Mouse (Mus musculus): ENCODE measurements around the gene Akap6. TPM values are rescaled to one million over a fixed set of nuclear protein-coding genes. Genes with fewer than 3 reads are reported as not detected.

Akap6 gene
- polyA plus RNA-seq (2012; rRNA removed) = 14.5 and 26.0 TPM in 2 replicates

GRCm38 (mm10) chr12:52699146-52699545 lies at the start of gene Akap6:
Akap6 (plus strand) TSS chr12:52699383.
- peak; percentile 98 for DNase-seq (ENCODE audit: low read depth)
- TF ChIP-seq CTCF (IDR thresholded peaks at IDR 0.05; ENCODE audit: borderline replicate concordance, extremely low read depth, insufficient read depth, insufficient read length) (no peak), POLR2A (IDR thresholded peaks at IDR 0.05; ENCODE audit: borderline replicate concordance, extremely low read depth, insufficient read depth, insufficient read length, poor library complexity, severe bottlenecking) (peak; percentile 33; the same call in 1 of the 2 replicates)

- TF ChIP-seq POLR2A (IDR thresholded peaks at IDR 0.05; ENCODE audit: borderline replicate concordance, extremely low read depth, insufficient read depth, insufficient read length, poor library complexity, severe bottlenecking) (no peak), CTCF (IDR thresholded peaks at IDR 0.05; ENCODE audit: borderline replicate concordance, extremely low read depth, insufficient read depth, insufficient read length) (no peak)
- no peak for DNase-seq (ENCODE audit: low read depth)
These were observed 36.0 kb upstream of the Akap6 start for GRCm38 (mm10) chr12:52662907-52663790.

DNA sequence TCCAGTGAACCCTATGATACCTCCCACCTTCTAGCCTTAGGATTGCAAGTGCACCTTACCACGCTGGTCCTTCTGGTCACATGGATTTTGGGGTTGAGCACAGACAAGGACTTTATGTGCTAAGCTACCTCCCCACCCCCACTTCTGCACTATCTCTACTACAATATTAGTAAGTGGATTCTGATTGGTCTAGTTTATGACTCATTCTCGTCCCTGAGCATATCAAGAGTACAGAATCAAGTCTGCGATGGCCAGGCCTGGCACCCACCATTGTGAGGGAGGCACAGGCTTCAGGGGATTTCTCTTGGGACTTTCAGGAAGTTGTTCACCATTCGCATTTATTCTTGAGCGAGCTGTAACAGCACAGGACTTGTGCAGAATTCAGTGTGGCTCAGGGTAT lies 34.2 kb upstream of the Akap6 start:
- TF ChIP-seq CTCF (IDR thresholded peaks at IDR 0.05; ENCODE audit: borderline replicate concordance, extremely low read depth, insufficient read depth, insufficient read length) = no peak
- TF ChIP-seq POLR2A (IDR thresholded peaks at IDR 0.05; ENCODE audit: borderline replicate concordance, extremely low read depth, insufficient read depth, insufficient read length, poor library complexity, severe bottlenecking) = no peak
- DNase-seq (ENCODE audit: low read depth) = no peak

- peak; percentile 87 for DNase-seq (ENCODE audit: low read depth)
These were observed 27.7 kb upstream of the Akap6 start for GRCm38 (mm10) chr12:52671436-52671835.

GRCm38 (mm10) chr12:52671943-52672342 lies 27.2 kb upstream of the Akap6 start:
- DNase-seq (ENCODE audit: low read depth) = no peak
- TF ChIP-seq POLR2A (IDR thresholded peaks at IDR 0.05; ENCODE audit: borderline replicate concordance, extremely low read depth, insufficient read depth, insufficient read length, poor library complexity, severe bottlenecking) = no peak
- TF ChIP-seq CTCF (IDR thresholded peaks at IDR 0.05; ENCODE audit: borderline replicate concordance, extremely low read depth, insufficient read depth, insufficient read length) = no peak

More at GRCm38 (mm10) chr12:52671436-52671835, 27.7 kb upstream of the Akap6 start:
- TF ChIP-seq POLR2A (IDR thresholded peaks at IDR 0.05; ENCODE audit: borderline replicate concordance, extremely low read depth, insufficient read depth, insufficient read length, poor library complexity, severe bottlenecking) (no peak), CTCF (IDR thresholded peaks at IDR 0.05; ENCODE audit: borderline replicate concordance, extremely low read depth, insufficient read depth, insufficient read length) (no peak)

- DNase-seq (ENCODE audit: low read depth) = no peak
- no peak for TF ChIP-seq POLR2A (IDR thresholded peaks at IDR 0.05; ENCODE audit: borderline replicate concordance, extremely low read depth, insufficient read depth, insufficient read length, poor library complexity, severe bottlenecking)
- no peak for TF ChIP-seq CTCF (IDR thresholded peaks at IDR 0.05; ENCODE audit: borderline replicate concordance, extremely low read depth, insufficient read depth, insufficient read length)
These were observed 25.7 kb upstream of the Akap6 start for GRCm38 (mm10) chr12:52673361-52673960.

- TF ChIP-seq CTCF (IDR thresholded peaks at IDR 0.05; ENCODE audit: borderline replicate concordance, extremely low read depth, insufficient read depth, insufficient read length) (no peak), POLR2A (IDR thresholded peaks at IDR 0.05; ENCODE audit: borderline replicate concordance, extremely low read depth, insufficient read depth, insufficient read length, poor library complexity, severe bottlenecking) (no peak)
- DNase-seq (ENCODE audit: low read depth) = peak; percentile 82
These were observed 24.2 kb upstream of the Akap6 start for GRCm38 (mm10) chr12:52675010-52675409.

DNA sequence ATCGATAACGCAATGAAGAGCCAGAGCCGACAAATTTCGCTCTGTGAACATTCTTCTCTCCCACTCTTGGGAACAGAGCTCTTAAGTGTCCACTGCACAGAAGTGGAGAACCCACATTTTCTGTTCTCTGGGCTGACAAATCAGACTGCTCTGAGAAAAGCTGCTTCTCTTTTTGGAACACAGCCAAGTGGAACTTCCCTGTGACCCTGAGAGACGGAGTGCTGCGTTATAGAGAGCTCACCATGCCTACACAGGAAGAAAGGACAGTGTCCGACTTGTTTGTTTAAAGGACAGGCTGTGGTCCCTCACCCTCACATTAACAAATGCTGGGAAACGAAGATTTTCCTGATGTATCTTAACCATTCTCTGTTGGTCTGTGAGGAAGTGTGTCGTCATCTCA lies 11.8 kb upstream of the Akap6 start:
- peak; percentile 21 for DNase-seq (ENCODE audit: low read depth)
- TF ChIP-seq POLR2A (IDR thresholded peaks at IDR 0.05; ENCODE audit: borderline replicate concordance, extremely low read depth, insufficient read depth, insufficient read length, poor library complexity, severe bottlenecking) = no peak
- no peak for TF ChIP-seq CTCF (IDR thresholded peaks at IDR 0.05; ENCODE audit: borderline replicate concordance, extremely low read depth, insufficient read depth, insufficient read length)

- DNase-seq (ENCODE audit: low read depth) = no peak
- TF ChIP-seq CTCF (IDR thresholded peaks at IDR 0.05; ENCODE audit: borderline replicate concordance, extremely low read depth, insufficient read depth, insufficient read length) (no peak), POLR2A (IDR thresholded peaks at IDR 0.05; ENCODE audit: borderline replicate concordance, extremely low read depth, insufficient read depth, insufficient read length, poor library complexity, severe bottlenecking) (no peak)
These were observed 10.5 kb upstream of the Akap6 start for GRCm38 (mm10) chr12:52688712-52689111.

- TF ChIP-seq POLR2A (IDR thresholded peaks at IDR 0.05; ENCODE audit: borderline replicate concordance, extremely low read depth, insufficient read depth, insufficient read length, poor library complexity, severe bottlenecking) (no peak), CTCF (IDR thresholded peaks at IDR 0.05; ENCODE audit: borderline replicate concordance, extremely low read depth, insufficient read depth, insufficient read length) (no peak)
- no peak for DNase-seq (ENCODE audit: low read depth)
These were observed 7.6 kb upstream of the Akap6 start for GRCm38 (mm10) chr12:52691552-52691951.

DNA sequence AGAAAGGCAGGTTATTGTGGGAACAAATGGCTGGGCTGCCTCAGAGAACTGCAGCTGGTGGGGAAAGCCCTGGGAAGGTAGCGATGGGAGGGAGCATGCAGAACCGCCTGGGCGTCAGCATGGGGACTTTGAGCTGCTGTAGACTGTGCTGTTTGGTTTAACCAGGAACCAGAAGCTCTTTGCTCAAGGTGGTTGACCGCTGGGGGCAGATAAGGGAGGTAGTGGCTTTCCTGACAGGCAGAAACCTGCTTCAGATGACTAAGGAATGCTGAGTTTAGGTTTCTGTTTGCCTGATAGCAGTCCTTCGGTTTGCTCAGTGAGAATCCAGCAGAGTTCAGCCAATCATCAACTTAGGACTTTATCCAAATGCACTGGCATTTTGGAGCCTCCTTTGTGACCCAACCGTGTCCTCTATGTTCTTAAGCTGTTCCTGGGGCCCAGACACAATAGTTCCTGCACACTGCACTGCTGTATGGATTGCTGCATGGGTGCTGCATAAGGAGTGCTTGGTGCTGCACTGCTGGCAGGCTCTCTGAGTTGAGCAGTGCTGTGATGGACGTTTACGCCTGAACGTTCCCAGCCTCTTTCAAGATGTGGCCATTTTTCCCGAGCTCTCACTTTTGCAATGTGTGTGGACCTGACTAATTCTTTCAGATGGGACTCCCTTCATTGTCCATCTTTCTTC lies 6.8 kb upstream of the Akap6 start:
- DNase-seq (ENCODE audit: low read depth) = no peak
- TF ChIP-seq CTCF (IDR thresholded peaks at IDR 0.05; ENCODE audit: borderline replicate concordance, extremely low read depth, insufficient read depth, insufficient read length) (no peak), POLR2A (IDR thresholded peaks at IDR 0.05; ENCODE audit: borderline replicate concordance, extremely low read depth, insufficient read depth, insufficient read length, poor library complexity, severe bottlenecking) (no peak)
